Mouse (Mus musculus) retina, adult 2 months (tissue): Measurements from ENCODE around the gene Uap1.
"Not testable (repeated sequence)": the region's sequence is repeated elsewhere in the genome, so short reads cannot be mapped to it uniquely, and the experiment has no call there.

Experiments
- DNase-seq: peaks from one replicate; pipeline ENCODE4 v3.0.0-alpha.2; 2012; ENCODE audit warnings: low read depth, low spot score

The Uap1 gene

DNA sequence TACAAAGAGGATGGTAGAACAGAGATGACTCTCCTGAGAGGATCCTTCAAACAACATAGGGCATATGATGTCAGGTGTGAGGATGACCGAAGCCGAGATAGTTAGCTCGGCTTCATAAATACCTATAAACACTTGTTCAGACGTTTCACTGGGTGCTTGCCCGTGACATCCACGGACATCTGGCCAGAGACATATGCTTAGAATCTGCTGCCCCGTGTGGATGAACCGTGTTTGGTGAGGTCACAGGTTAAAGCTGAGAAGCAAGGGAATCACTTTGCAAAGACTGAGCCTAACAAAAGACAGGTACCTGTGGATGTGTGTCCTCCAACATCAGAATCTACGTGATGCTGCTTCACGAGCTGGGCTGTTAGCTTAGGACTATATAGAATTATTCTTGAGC is 62.5 kb downstream of the Uap1 start:
- DNase-seq, result no peak

DNA sequence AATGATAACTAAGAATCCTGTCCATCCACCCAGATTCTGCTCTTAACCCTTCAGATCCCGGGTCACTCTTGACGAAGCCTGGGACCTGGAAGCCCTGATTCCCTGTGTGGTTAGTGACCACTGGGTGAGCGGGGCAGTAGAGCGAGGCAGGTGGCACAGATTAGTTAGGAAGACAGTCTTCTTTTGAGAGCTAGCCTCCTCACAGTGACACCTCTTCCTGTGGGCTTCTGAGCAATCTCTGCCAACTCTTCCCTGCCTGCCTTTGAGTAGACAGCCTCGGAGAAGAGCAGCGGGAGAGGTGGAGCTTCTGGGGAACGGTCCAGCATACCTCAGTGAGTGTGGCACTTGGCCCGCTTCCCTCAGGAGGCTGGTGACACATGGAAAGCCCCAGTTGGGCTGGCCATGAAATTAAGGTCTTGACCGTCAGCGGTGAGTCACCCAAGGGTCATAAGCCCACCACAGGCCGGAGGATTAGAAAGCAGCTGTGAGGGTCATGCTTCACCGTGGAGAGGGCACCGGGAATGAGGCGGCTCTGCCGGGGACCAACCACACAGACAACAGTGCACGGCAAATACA is 63.0 kb downstream of the Uap1 start:
- no peak for DNase-seq

DNA sequence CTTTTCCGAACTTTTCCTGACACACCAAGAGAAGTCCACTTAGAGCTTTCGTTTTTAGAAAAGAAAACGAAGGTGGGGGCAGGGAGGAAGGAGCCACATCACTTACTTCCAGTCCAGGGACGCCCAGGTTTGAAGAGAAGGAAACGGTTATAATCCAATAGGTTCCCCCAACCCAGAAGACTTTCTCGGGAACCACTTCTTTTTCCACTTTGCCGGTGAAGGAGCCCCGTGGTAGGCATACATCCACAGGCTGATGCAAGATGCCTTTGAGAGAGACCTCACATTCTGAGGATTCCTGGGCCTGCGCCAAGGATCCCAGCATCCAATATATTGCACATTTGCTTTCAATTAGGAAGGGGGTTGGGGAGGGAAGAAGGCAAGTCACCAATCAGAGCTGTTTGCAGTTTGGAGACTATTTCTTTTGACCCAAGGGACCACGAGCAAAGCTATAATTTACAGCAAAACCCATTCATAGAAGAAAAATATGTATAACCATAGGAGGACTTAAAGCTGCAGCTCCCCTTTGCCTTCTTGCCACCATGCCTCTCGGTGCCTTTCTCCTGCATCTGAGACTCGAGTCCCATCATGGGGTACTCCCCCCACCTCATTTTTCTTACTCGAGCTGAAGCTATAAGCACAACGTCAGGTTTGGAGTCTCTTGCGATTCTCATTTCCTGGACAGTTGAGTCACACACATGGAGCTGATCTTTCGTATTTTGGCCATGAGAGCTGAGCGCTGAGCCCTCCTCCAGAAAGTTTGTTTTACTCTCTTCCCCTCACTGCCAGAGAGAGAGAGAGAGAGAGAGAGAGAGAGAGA is 64.0 kb downstream of the Uap1 start, which contains the start of gene Ddr2:
Gene Ddr2 (minus strand): TSS at position 247 of the 817 bp plus-strand sequence.
- no peak for DNase-seq

DNA sequence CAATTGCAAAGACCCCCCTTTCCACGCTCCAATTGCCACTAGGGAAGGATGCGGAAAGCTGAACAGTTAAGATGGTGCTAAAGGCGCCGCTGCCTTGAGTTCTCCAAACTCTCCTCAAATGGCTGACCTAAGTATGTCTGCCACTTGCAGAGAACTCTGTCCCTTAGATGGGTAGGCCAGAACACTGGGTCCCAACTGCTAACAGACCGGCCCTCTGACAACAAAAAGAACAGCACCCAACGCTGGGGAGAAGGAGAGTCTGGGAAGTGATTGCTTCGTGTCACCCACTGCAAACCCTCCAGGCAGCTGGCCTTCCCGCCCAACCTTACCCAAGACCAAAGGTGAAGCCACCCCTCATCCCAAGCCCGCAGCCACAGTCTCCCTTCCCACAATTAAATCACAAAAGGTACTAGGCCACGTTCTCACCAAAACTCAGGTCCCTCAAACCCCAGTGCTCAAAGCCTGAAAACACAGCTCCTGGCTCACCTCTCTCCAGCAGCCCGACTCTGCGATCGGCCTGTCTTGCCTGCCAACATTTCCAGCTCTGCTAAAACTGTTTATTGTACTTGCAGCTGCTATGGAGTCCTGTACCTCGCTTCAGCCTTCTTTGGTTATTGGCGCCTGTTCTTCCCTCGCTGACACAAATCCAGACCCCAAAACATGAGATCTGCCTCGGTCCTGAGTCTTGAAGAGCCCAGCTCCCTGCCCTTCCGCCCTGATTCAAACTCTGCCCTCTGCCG is 64.8 kb downstream of the Uap1 start:
- DNase-seq, result no peak

DNA sequence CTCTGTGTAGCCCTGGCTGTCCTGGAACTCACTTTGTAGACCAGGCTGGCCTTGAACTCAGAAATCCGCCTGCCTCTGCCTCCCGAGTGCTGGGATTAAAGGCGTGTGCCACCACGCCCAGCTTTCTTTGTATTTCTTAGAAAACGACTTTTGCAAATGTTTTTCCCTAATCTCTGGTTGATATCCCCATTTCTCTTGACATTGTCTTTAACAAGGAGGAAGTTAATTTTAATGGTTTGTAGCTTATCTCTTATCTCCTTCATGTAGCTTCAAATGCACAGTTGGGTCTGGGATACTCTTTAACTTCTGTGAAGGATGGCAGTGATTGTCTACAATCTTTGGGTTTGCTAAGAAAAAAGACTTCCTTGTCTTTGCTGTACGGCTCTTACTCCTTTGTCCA is 71.9 kb downstream of the Uap1 start:
- DNase-seq, result not testable (repeated sequence)
